Mouse (Mus musculus): ENCODE measurements around the gene 3110009E18Rik. TPM values are rescaled to one million over a fixed set of nuclear protein-coding genes. Genes with fewer than 3 reads are reported as not detected.

Gene 3110009E18Rik
- polyA plus RNA-seq, 1 experiment from 2014 or later = 26.6 TPM

GRCm38 (mm10) chr1:120186655-120187054 is 65.7 kb downstream of the 3110009E18Rik start:
- Histone ChIP-seq H3K27ac (no peak overlapping the region), H3K36me3 (no peaks in the 10 kb centered on the region), H3K4me2 (no peak overlapping the region), H3K4me3 (no peak overlapping the region), H3K9me3 (no peaks in the 10 kb centered on the region), H3K9ac (no peak overlapping the region), H3K4me1 (peaks cover 8% of the 10 kb centered on the region; the same call in 1 of the 2 replicates), H3K27me3 (no peaks in the 10 kb centered on the region)
- ATAC-seq (ENCODE audit: insufficient number of reproducible peaks, insufficient read depth, low FRiP score, low TSS enrichment, low read depth) = no peak
- WGBS = 43% methylated on average over 9 of the region's 9 CpGs

DNA sequence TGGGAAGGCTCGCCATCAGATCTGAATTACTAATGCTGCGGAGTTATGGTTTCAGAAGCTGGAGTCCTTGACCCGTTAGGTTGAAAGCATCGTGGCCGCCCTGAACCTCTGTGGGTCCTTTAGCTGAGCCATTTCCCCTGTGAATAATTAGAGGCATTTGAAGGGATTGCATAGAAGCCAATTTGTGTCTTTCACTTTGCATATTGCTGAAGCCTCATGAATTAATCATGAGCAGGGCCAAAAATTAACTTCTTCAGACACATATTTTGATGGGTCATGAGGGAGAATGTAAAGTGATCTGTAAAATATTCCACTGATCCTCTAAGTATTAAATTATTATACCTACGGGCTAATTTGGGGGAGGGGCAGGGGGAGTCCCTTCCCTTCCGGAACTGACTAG is 66.1 kb downstream of the 3110009E18Rik start:
- Histone ChIP-seq H3K4me2 (no peak overlapping the region), H3K27me3 (no peaks in the 10 kb centered on the region), H3K9me3 (no peaks in the 10 kb centered on the region), H3K4me1 (peaks cover 8% of the 10 kb centered on the region; the same call in 1 of the 2 replicates), H3K36me3 (no peaks in the 10 kb centered on the region), H3K4me3 (no peak overlapping the region), H3K27ac (no peak overlapping the region), H3K9ac (no peak overlapping the region)
- WGBS = 53% methylated on average over 7 of the region's 7 CpGs
- no peak for ATAC-seq (ENCODE audit: insufficient number of reproducible peaks, insufficient read depth, low FRiP score, low TSS enrichment, low read depth)

DNA sequence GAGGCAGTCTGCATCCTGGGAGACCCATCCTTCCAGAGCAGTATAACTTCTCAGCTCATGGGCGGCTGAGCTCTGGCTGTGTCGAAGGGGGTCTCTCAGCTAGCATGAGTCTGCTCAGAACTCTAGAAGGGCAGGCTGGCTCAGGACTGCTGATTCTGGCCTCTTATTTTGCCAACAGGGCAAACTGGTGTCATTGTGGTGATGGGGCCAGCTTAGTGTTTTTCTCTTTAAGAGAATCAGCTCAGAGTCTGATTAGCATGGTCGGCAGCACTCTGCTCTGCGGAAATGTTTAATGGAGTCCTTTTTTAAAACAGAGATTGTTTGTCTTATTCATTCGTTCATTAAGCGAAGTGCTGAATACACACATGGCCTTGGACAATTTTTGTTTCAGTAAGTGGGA is 68.2 kb downstream of the 3110009E18Rik start:
- no peak for ATAC-seq (ENCODE audit: insufficient number of reproducible peaks, insufficient read depth, low FRiP score, low TSS enrichment, low read depth)
- Histone ChIP-seq H3K4me3 (no peak overlapping the region), H3K27me3 (no peaks in the 10 kb centered on the region), H3K9ac (no peak overlapping the region), H3K9me3 (no peaks in the 10 kb centered on the region), H3K27ac (no peak overlapping the region), H3K4me1 (peaks cover 3% of the 10 kb centered on the region; the same call in 1 of the 2 replicates), H3K4me2 (no peak overlapping the region), H3K36me3 (no peaks in the 10 kb centered on the region)
- 71% methylated on average over 6 of the region's 6 CpGs for WGBS

- H3K27me3 ChIP-seq = no peaks in the 10 kb centered on the region
- no peak overlapping the region for H3K4me2 ChIP-seq
- no peaks in the 10 kb centered on the region for H3K9me3 ChIP-seq
- 88% methylated on average over 2 of the region's 2 CpGs for WGBS
- H3K27ac ChIP-seq = no peak overlapping the region
- no peak overlapping the region for H3K4me3 ChIP-seq
- H3K9ac ChIP-seq = no peak overlapping the region
- ATAC-seq (ENCODE audit: insufficient number of reproducible peaks, insufficient read depth, low FRiP score, low TSS enrichment, low read depth) = no peak
- no peaks in the 10 kb centered on the region for H3K36me3 ChIP-seq
- H3K4me1 ChIP-seq = peaks cover 3% of the 10 kb centered on the region; the same call in 1 of the 2 replicates
Measured at GRCm38 (mm10) chr1:120190300-120190699, 69.3 kb downstream of the 3110009E18Rik start.

DNA sequence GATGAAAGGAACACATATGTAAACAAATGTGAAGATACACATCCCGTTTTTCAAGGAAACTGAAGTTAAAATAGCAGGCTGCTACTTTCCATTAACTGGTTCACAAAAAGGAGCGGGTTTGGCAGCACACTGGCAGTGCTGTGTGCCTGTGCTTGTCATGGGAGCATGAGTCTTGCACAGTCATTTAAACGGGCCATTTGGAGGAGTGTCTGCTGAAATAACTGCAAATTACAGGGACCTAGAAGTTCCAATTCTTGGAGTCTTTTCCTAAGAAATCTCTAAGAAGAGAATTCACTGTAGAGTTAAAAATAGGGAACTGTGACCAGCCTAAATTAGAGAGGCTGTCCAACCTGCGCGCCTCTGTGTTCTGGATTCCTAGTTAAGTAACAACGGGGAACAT is 70.0 kb downstream of the 3110009E18Rik start:
- no peak overlapping the region for H3K27ac ChIP-seq
- ATAC-seq (ENCODE audit: insufficient number of reproducible peaks, insufficient read depth, low FRiP score, low TSS enrichment, low read depth) = no peak
- peaks cover 3% of the 10 kb centered on the region; the same call in 1 of the 2 replicates for H3K4me1 ChIP-seq
- H3K9me3 ChIP-seq = no peaks in the 10 kb centered on the region
- no peak overlapping the region for H3K9ac ChIP-seq
- WGBS = 81% methylated on average over 6 of the region's 6 CpGs
- H3K36me3 ChIP-seq = no peaks in the 10 kb centered on the region
- no peak overlapping the region for H3K4me3 ChIP-seq
- no peaks in the 10 kb centered on the region for H3K27me3 ChIP-seq
- no peak overlapping the region for H3K4me2 ChIP-seq

- WGBS = 81% methylated on average over 6 of the region's 6 CpGs
- no peak overlapping the region for H3K4me2 ChIP-seq
- H3K9ac ChIP-seq = no peak overlapping the region
- H3K27ac ChIP-seq = no peak overlapping the region
- ATAC-seq (ENCODE audit: insufficient number of reproducible peaks, insufficient read depth, low FRiP score, low TSS enrichment, low read depth) = no peak
- no peak overlapping the region for H3K4me3 ChIP-seq
- no peaks in the 10 kb centered on the region for H3K4me1 ChIP-seq
- no peaks in the 10 kb centered on the region for H3K36me3 ChIP-seq
- H3K27me3 ChIP-seq = no peaks in the 10 kb centered on the region
- no peaks in the 10 kb centered on the region for H3K9me3 ChIP-seq
Measured at GRCm38 (mm10) chr1:120192321-120192720, 71.3 kb downstream of the 3110009E18Rik start.

DNA sequence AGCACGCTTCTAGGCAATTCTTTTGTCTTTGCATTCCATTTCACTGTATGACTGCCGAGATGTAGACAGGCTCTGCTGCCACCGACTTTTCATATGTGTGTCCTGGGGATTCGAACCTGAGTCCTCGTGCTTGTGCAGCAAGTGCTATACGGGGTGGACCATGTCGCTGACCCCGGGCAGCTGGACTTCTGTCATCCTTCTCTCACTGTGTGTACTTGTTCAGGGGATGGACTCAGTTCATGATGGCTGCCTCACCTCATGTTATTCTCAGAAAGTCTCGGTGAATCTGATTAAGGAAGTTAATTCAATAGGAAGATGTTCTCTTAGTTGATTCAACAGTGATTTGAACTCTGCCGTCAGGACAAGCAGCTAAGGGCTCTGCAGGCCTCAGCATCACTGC is 72.6 kb downstream of the 3110009E18Rik start:
- Histone ChIP-seq H3K9ac (no peak overlapping the region), H3K4me3 (no peak overlapping the region), H3K27ac (no peak overlapping the region), H3K4me2 (no peak overlapping the region), H3K4me1 (no peaks in the 10 kb centered on the region), H3K9me3 (no peaks in the 10 kb centered on the region), H3K27me3 (no peaks in the 10 kb centered on the region), H3K36me3 (no peaks in the 10 kb centered on the region)
- ATAC-seq (ENCODE audit: insufficient number of reproducible peaks, insufficient read depth, low FRiP score, low TSS enrichment, low read depth) = no peak
- 81% methylated on average over 10 of the region's 10 CpGs for WGBS

- no peak overlapping the region for H3K4me3 ChIP-seq
- no peak for ATAC-seq (ENCODE audit: insufficient number of reproducible peaks, insufficient read depth, low FRiP score, low TSS enrichment, low read depth)
- no peaks in the 10 kb centered on the region for H3K9me3 ChIP-seq
- no peak overlapping the region for H3K27ac ChIP-seq
- no peak overlapping the region for H3K9ac ChIP-seq
- H3K4me1 ChIP-seq = no peaks in the 10 kb centered on the region
- no peak overlapping the region for H3K4me2 ChIP-seq
- H3K36me3 ChIP-seq = no peaks in the 10 kb centered on the region
- no peaks in the 10 kb centered on the region for H3K27me3 ChIP-seq
- 47% methylated on average over 5 of the region's 5 CpGs for WGBS
Measured at GRCm38 (mm10) chr1:120195947-120196346, 75.0 kb downstream of the 3110009E18Rik start.

- Histone ChIP-seq H3K4me1 (no peaks in the 10 kb centered on the region), H3K4me3 (no peak overlapping the region), H3K9me3 (no peaks in the 10 kb centered on the region), H3K27ac (no peak overlapping the region), H3K4me2 (no peak overlapping the region), H3K9ac (no peak overlapping the region), H3K36me3 (no peaks in the 10 kb centered on the region), H3K27me3 (no peaks in the 10 kb centered on the region)
- 86% methylated on average over 2 of the region's 2 CpGs for WGBS
- ATAC-seq (ENCODE audit: insufficient number of reproducible peaks, insufficient read depth, low FRiP score, low TSS enrichment, low read depth) = no peak
Measured at GRCm38 (mm10) chr1:120196724-120197123, 75.7 kb downstream of the 3110009E18Rik start.

DNA sequence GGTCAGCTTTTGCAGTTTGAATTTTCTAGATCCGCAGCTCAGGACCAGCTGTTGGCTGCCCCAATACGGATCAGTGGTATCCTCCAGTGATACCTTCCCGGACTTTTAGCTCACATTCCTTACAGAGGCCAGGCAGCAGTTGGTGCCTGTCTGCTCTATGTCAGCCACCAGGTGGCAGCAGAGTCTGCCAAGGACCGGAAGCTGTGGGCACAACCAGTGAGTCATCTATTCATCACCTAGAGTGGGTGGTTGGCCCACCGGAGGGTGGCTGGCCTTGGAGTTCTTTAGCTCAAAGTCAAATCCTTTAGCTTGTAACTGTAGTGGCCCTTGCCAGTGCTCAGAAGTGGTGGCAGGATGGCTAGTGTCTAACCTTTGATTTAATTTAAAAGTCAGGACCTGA is 76.2 kb downstream of the 3110009E18Rik start:
- no peak overlapping the region for H3K9ac ChIP-seq
- H3K4me1 ChIP-seq = no peaks in the 10 kb centered on the region
- no peak for ATAC-seq (ENCODE audit: insufficient number of reproducible peaks, insufficient read depth, low FRiP score, low TSS enrichment, low read depth)
- WGBS = 15% methylated on average over 5 of the region's 5 CpGs
- no peaks in the 10 kb centered on the region for H3K36me3 ChIP-seq
- no peak overlapping the region for H3K27ac ChIP-seq
- no peak overlapping the region for H3K4me3 ChIP-seq
- no peaks in the 10 kb centered on the region for H3K27me3 ChIP-seq
- no peaks in the 10 kb centered on the region for H3K9me3 ChIP-seq
- no peak overlapping the region for H3K4me2 ChIP-seq

- Histone ChIP-seq H3K9ac (no peak overlapping the region), H3K9me3 (no peaks in the 10 kb centered on the region), H3K36me3 (no peaks in the 10 kb centered on the region), H3K27ac (no peak overlapping the region), H3K4me3 (no peak overlapping the region), H3K4me2 (no peak overlapping the region), H3K4me1 (no peaks in the 10 kb centered on the region), H3K27me3 (no peaks in the 10 kb centered on the region)
- no peak for ATAC-seq (ENCODE audit: insufficient number of reproducible peaks, insufficient read depth, low FRiP score, low TSS enrichment, low read depth)
- WGBS = 50% methylated on average over 3 of the region's 3 CpGs
Measured at GRCm38 (mm10) chr1:120198151-120198550, 77.2 kb downstream of the 3110009E18Rik start.

DNA sequence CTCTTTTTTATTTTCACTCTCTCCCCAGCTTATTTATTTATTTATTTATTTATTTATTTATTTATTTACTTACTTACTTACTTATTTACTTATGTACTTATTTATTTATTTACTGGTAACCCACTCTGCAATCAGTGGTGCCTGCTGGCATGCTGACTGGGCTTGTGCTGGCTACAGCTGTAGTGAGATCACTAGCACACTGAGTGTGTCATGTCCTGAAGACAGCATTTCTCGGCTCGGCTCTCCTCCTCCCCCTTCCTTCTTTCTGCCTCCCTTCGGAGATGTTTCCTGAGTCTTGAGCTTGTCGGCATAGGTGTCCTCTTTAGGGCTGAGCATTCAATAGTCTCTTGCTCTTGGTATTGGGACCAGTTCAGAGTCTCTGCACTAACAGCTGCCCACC is 78.0 kb downstream of the 3110009E18Rik start:
- Histone ChIP-seq H3K36me3 (no peaks in the 10 kb centered on the region), H3K4me2 (no peak overlapping the region), H3K4me3 (no peak overlapping the region), H3K9me3 (no peaks in the 10 kb centered on the region), H3K27me3 (no peaks in the 10 kb centered on the region), H3K4me1 (no peaks in the 10 kb centered on the region), H3K27ac (no peak overlapping the region), H3K9ac (no peak overlapping the region)
- ATAC-seq (ENCODE audit: insufficient number of reproducible peaks, insufficient read depth, low FRiP score, low TSS enrichment, low read depth) = no peak
- WGBS = 81% methylated on average over 4 of the region's 4 CpGs

DNA sequence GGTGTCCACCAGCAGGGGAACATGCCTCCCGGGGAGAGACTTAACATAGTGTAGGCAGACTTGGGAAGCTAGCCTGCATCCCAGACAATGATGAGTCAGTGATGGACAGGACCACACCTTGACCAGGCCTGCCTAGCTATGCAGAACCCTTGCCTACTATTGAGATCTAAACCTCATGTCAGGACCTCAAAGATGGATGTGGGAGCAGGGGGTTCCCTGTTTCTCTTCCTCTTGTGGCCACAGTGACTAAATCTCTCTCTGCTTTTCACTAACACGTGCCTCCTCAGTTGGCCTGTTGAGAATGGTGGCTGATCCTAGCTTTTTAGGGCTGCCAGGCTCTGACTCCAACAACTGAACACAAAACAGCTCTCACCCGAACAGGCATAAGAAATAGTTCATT is 81.6 kb downstream of the 3110009E18Rik start:
- Histone ChIP-seq H3K9me3 (no peaks in the 10 kb centered on the region), H3K4me3 (no peak overlapping the region), H3K36me3 (no peaks in the 10 kb centered on the region), H3K9ac (no peak overlapping the region), H3K4me2 (no peak overlapping the region), H3K4me1 (0 out of 2 replicates have a peak, but pooled peaks cover 5% of the 10 kb centered on the region), H3K27ac (no peak overlapping the region), H3K27me3 (0 out of 2 replicates have a peak, but pooled peaks cover 4% of the 10 kb centered on the region)
- ATAC-seq (ENCODE audit: insufficient number of reproducible peaks, insufficient read depth, low FRiP score, low TSS enrichment, low read depth) = no peak
- WGBS = 65% methylated on average over 3 of the region's 3 CpGs

Measured in embryonic facial prominence, embryonic 13.5 days (tissue).